Mouse (Mus musculus) erythroblast, embryonic 14.5 days (primary cell): Measurements from ENCODE around the gene Nog. TPM values are rescaled to one million over a fixed set of nuclear protein-coding genes. Genes with fewer than 3 reads are reported as not detected.

Experiments used
- H3K27me3 ChIP-seq: 2 replicates; pipeline ENCODE4 v1.6.1; 2012; ENCODE audit warnings: inconsistent platforms; ENCODE audit not compliant: control insufficient read depth
- H3K36me3 ChIP-seq: 2 replicates; pipeline ENCODE4 v1.6.1; 2012; ENCODE audit warnings: mild to moderate bottlenecking, inconsistent platforms; ENCODE audit not compliant: control insufficient read depth
- H3K4me1 ChIP-seq: 2 replicates; pipeline ENCODE4 v1.6.1; 2012; ENCODE audit warnings: inconsistent platforms; ENCODE audit not compliant: control insufficient read depth
- H3K4me3 ChIP-seq: replicated peaks from 2 replicates; pipeline ENCODE3; 2012; ENCODE audit warnings: moderate library complexity, mild to moderate bottlenecking, inconsistent platforms
- H3K9me3 ChIP-seq: 2 replicates; pipeline ENCODE4 v1.6.1; 2012; ENCODE audit warnings: low read length, inconsistent platforms, mixed read lengths; ENCODE audit not compliant: control insufficient read depth
- GATA1 ChIP-seq: IDR thresholded peaks from 2 replicates; pipeline ENCODE4 v1.6.1; 2012; ENCODE audit warnings: low read length, inconsistent platforms, mixed read lengths
- TAL1 ChIP-seq: IDR thresholded peaks from 3 replicates; pipeline ENCODE4 v1.6.1; 2012; ENCODE audit warnings: low read length, inconsistent platforms, mixed read lengths
- polyA plus RNA-seq: library from polyadenylated mRNA; stranded (reverse); fragments of >175 nt; gene quantifications from 2 replicates; pipeline ENCODE4 v1.2.3, GENCODE M21; 2012

The Nog gene
- polyA plus RNA-seq: not detected in 2 replicates

GRCm38 (mm10) chr11:89302056-89302815 is at the start of gene Nog:
Gene Nog, minus strand, starts transcription at chr11:89302332.
- peaks cover 83% of the 10 kb centered on the region for H3K27me3 ChIP-seq

GRCm38 (mm10) chr11:89340238-89340637 is 38.1 kb upstream of the Nog start:
- Histone ChIP-seq H3K4me3 (no peak overlapping the region), H3K4me1 (peaks cover 12% of the 10 kb centered on the region), H3K27me3 (0 out of 2 replicates have a peak, but pooled peaks cover 2% of the 10 kb centered on the region), H3K36me3 (no peaks in the 10 kb centered on the region), H3K9me3 (0 out of 2 replicates have a peak, but pooled peaks cover 3% of the 10 kb centered on the region)
- TF ChIP-seq TAL1: no peak
- no peak for TF ChIP-seq GATA1

More at GRCm38 (mm10) chr11:89302056-89302815, at the start of gene Nog:
- Histone ChIP-seq H3K4me1 (no peaks in the 10 kb centered on the region), H3K9me3 (peaks cover 4% of the 10 kb centered on the region; the same call in 1 of the 2 replicates), H3K4me3 (no peak within 1 kb of the TSS), H3K36me3 (no peaks in the 10 kb centered on the region)
- TF ChIP-seq TAL1 (no peak), GATA1 (no peak)

- no peak overlapping the region for H3K4me3 ChIP-seq
- TF ChIP-seq TAL1: no peak
- TF ChIP-seq GATA1: no peak
- 0 out of 2 replicates have a peak, but pooled peaks cover 3% of the 10 kb centered on the region for H3K9me3 ChIP-seq
- no peaks in the 10 kb centered on the region for H3K36me3 ChIP-seq
- H3K4me1 ChIP-seq: peaks cover 12% of the 10 kb centered on the region
- no peaks in the 10 kb centered on the region for H3K27me3 ChIP-seq
Measured at GRCm38 (mm10) chr11:89339783-89340182, 37.7 kb upstream of the Nog start.

- H3K9me3 ChIP-seq: 0 out of 2 replicates have a peak, but pooled peaks cover 3% of the 10 kb centered on the region
- H3K36me3 ChIP-seq: no peaks in the 10 kb centered on the region
- TF ChIP-seq TAL1: peak; percentile 45
- TF ChIP-seq GATA1: peak; percentile 32
- no peaks in the 10 kb centered on the region for H3K27me3 ChIP-seq
- H3K4me1 ChIP-seq: peaks cover 12% of the 10 kb centered on the region
- peak overlapping the region; percentile 22 for H3K4me3 ChIP-seq
Measured at GRCm38 (mm10) chr11:89337910-89338309, 35.8 kb upstream of the Nog start.

GRCm38 (mm10) chr11:89327089-89327881 is 25.2 kb upstream of the Nog start:
- H3K9me3 ChIP-seq: no peaks in the 10 kb centered on the region
- H3K4me1 ChIP-seq: peaks cover 11% of the 10 kb centered on the region
- H3K36me3 ChIP-seq: no peaks in the 10 kb centered on the region
- H3K27me3 ChIP-seq: no peaks in the 10 kb centered on the region
- no peak overlapping the region for H3K4me3 ChIP-seq
- TF ChIP-seq TAL1 (no peak), GATA1 (no peak)

- Histone ChIP-seq H3K9me3 (no peaks in the 10 kb centered on the region), H3K27me3 (no peaks in the 10 kb centered on the region), H3K36me3 (no peaks in the 10 kb centered on the region), H3K4me3 (no peak overlapping the region), H3K4me1 (peaks cover 10% of the 10 kb centered on the region)
- TF ChIP-seq TAL1: no peak
- TF ChIP-seq GATA1: no peak
Measured at GRCm38 (mm10) chr11:89321775-89322174, 19.6 kb upstream of the Nog start.

- Histone ChIP-seq H3K36me3 (no peaks in the 10 kb centered on the region), H3K4me3 (no peak overlapping the region), H3K27me3 (no peaks in the 10 kb centered on the region), H3K4me1 (peaks cover 10% of the 10 kb centered on the region), H3K9me3 (no peaks in the 10 kb centered on the region)
- TF ChIP-seq TAL1 (no peak), GATA1 (no peak)
Measured at GRCm38 (mm10) chr11:89319675-89320074, 17.5 kb upstream of the Nog start.

GRCm38 (mm10) chr11:89318324-89318723 is 16.2 kb upstream of the Nog start:
- TF ChIP-seq TAL1: no peak
- no peak for TF ChIP-seq GATA1
- no peak overlapping the region for H3K4me3 ChIP-seq

GRCm38 (mm10) chr11:89317757-89318156 is 15.6 kb upstream of the Nog start:
- H3K9me3 ChIP-seq: no peaks in the 10 kb centered on the region
- peaks cover 10% of the 10 kb centered on the region for H3K4me1 ChIP-seq
- no peak overlapping the region for H3K4me3 ChIP-seq
- no peaks in the 10 kb centered on the region for H3K27me3 ChIP-seq
- H3K36me3 ChIP-seq: no peaks in the 10 kb centered on the region
- TF ChIP-seq GATA1: no peak
- no peak for TF ChIP-seq TAL1

More at GRCm38 (mm10) chr11:89318324-89318723, 16.2 kb upstream of the Nog start:
- Histone ChIP-seq H3K9me3 (no peaks in the 10 kb centered on the region), H3K36me3 (no peaks in the 10 kb centered on the region), H3K27me3 (no peaks in the 10 kb centered on the region), H3K4me1 (peaks cover 10% of the 10 kb centered on the region)
